Mouse (Mus musculus) G1E (cell line): Measurements from ENCODE around the gene Cog5.

ENCODE experiments used
- CTCF ChIP-seq: IDR thresholded peaks from 2 replicates; pipeline ENCODE4 v1.5.1; 2012; ENCODE audit warnings: low read depth, low read length, inconsistent platforms, mixed read lengths
- GATA1 ChIP-seq: IDR thresholded peaks from 2 replicates; pipeline ENCODE4 v1.6.1; 2012; ENCODE audit warnings: borderline replicate concordance, low read length, inconsistent platforms, mixed read lengths
- GATA2 ChIP-seq: IDR thresholded peaks from 2 replicates; pipeline ENCODE4 v1.6.1; 2012; ENCODE audit warnings: low read depth, low read length, inconsistent platforms, borderline replicate concordance
- POLR2AphosphoS5 ChIP-seq: IDR thresholded peaks from 2 replicates; pipeline ENCODE4 v1.6.1; 2012; ENCODE audit warnings: low read depth, low read length, inconsistent platforms; ENCODE audit not compliant: insufficient replicate concordance

DNA sequence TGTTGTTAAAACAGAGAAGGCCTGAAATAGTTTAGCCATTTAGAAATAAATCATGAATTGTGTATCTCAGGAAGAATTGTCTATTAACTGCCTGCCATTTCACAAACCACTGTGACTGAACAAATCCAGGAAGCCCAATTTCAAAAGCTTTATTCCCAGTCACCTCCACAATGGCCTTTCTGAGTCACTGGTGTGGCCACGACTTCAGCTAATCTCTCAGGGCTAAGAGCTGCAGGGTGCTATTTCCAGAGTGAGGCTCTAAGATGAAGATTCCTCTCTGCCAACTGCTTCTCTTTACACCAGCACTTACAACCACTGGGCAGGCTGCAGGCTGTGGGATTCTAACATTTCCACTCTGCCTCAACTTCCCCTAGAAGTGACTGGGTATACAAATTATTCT is 314.4 kb downstream of the Cog5 start:
- TF ChIP-seq CTCF: no peak
- TF ChIP-seq GATA1: no peak
- TF ChIP-seq GATA2: no peak
- no peak for TF ChIP-seq POLR2AphosphoS5
